Mouse (Mus musculus) olfactory bulb, adult 2 months (tissue): ENCODE measurements at regions not wholly inside any gene's neighbourhood (a gene's known extent, or its start where the extent isn't known, plus 50 kb on each side); places are given as distances from the start of the nearest gene placed in this dataset.

ENCODE experiments used
- CTCF ChIP-seq: fragments of 200-500 bp; IDR thresholded peaks from 2 replicates; pipeline ENCODE4 v1.5.1; 2012; ENCODE audit warnings: low read depth, mild to moderate bottlenecking, low read length, moderate library complexity; ENCODE audit not compliant: insufficient read depth
- POLR2A ChIP-seq: fragments of 200-500 bp; IDR thresholded peaks from 2 replicates; pipeline ENCODE4 v1.6.1; 2012; ENCODE audit warnings: mild to moderate bottlenecking, low read depth, low read length, moderate library complexity; ENCODE audit not compliant: insufficient read depth

GRCm38 (mm10) chr9:43866802-43867201 is 123.0 kb downstream of the Nectin1 start:
- TF ChIP-seq CTCF (peak; percentile 28; the same call in 1 of the 2 replicates), POLR2A (no peak)
